Mouse (Mus musculus): ENCODE results near the gene Npm3.

- TF ChIP-seq CTCF (IDR thresholded peaks at IDR 0.05; ENCODE audit: extremely low read depth, insufficient read depth, insufficient read length, insufficient replicate concordance) (no peak), POLR2A (IDR thresholded peaks at IDR 0.05; ENCODE audit: low read depth, low read length) (no peak)
Observed at GRCm38 (mm10) chr19:45742984-45743575, 6.3 kb downstream of the Npm3 start.
